In the genomic region with DNA sequence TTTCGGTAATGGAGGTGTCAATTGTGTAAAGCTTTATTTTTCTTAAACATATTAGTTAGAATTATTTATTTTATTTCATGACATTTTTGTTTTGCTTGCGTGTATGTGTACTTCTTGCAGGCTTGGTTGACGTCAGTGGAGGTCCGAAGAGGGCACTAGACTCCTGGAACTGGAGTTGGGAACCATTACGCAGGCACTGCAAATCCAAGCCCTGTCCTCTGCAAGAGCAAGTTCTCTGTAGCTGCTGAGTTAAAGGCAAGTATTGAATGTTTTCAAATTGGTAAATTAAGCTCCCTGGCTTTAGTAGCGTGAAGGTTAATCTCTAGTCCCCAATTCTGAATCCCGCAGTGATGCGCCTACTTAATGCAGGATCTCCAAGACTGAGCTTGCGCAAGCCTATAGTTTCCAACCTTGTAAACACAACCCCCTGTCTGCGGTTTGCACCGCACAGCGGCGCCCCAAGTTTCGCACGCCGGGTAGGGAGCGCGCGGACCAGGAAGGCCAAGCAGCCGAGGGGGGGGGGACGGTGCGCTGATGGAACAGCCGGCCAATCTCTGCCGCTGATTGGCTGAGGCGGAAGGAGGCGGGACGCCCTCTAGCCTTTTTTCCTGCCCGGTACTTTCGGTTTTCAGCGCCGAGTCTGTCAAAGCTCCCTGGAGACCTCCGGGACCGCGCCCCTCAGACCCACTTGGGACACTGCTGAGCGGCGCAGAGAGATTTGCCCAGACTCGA, we compare ENCODE assay signal across 8 mouse cellular contexts. TPM values are rescaled to one million over a fixed set of nuclear protein-coding genes. Genes with fewer than 3 reads are reported as not detected.
DNase-seq lines count a peak whose midpoint lies in the region; ATAC-seq and TF ChIP-seq lines count a peak whose summit lies in the region.

A gene (plus strand): TSS at position 581 of the 732 bp plus-strand sequence.

- ATAC-seq in forebrain, embryonic 15.5 days (replicated peaks), result peak; percentile 95
- ATAC-seq in neutrophil, adult 5-6 weeks (ENCODE audit: extremely low read depth, insufficient number of reproducible peaks, low FRiP score, poor library complexity, severe bottlenecking), result peak; percentile 96

- DNase-seq in ES-CJ7 (ENCODE audit: low read depth, low spot score), result peak; percentile 95
- DNase-seq in cerebellum, adult 11 months, result peak; percentile 77
- DNase-seq in heart, postnatal 25 days (ENCODE audit: low spot score), result peak; percentile 69
- DNase-seq in layer of hippocampus, adult 18-20 months (ENCODE audit: low spot score in 2 of 2), result peak; percentile 68 to 87
- peak; percentile 80 for DNase-seq in lung, adult 2 months
- DNase-seq in thymus, adult 18-20 months, result peak; percentile 83 to 88

- no peaks in the 10 kb centered on the region for H3K9me3 ChIP-seq in forebrain, embryonic 15.5 days

- intact Hi-C loops in heart, postnatal 25 days (cut with DNase I), result no loop called here

- H3K4me3 ChIP-seq in forebrain, embryonic 15.5 days, result peak within 1 kb of the TSS; percentile 94
- peak within 1 kb of the TSS; percentile 85 for H3K4me3 ChIP-seq in lung, adult 2 months (replicated peaks; ENCODE audit: extremely low read depth, low read depth, low read length)

- peaks cover 13% of the 10 kb centered on the region for H3K4me1 ChIP-seq in forebrain, embryonic 15.5 days
- H3K4me1 ChIP-seq in lung, adult 2 months (ENCODE audit: control insufficient read depth, insufficient read depth, low read length), result peaks cover 7% of the 10 kb centered on the region; the same call in 1 of the 2 replicates

- TF ChIP-seq CTCF in lung, adult 2 months (IDR thresholded peaks at IDR 0.05; ENCODE audit: insufficient read depth, low read length), result no peak

- H3K27ac ChIP-seq in forebrain, embryonic 15.5 days (replicated peaks), result peak within 1 kb of the TSS; percentile 64

- no peaks in the 10 kb centered on the region; the same call in 1 of the 2 replicates for H3K27me3 ChIP-seq in forebrain, embryonic 15.5 days

- H3K4me2 ChIP-seq in forebrain, embryonic 15.5 days (replicated peaks), result peak within 1 kb of the TSS; percentile 86

- no peaks in the 10 kb centered on the region for H3K36me3 ChIP-seq in forebrain, embryonic 15.5 days

- WGBS in forebrain, embryonic 15.5 days, result 3% methylated on average over 37 of the region's 37 CpGs
- 2% methylated on average over 37 of the region's 37 CpGs for WGBS in lung, adult 2 months

- peak; percentile 70 for TF ChIP-seq POLR2A in lung, adult 2 months (IDR thresholded peaks at IDR 0.05; ENCODE audit: borderline replicate concordance, extremely low read depth, low read depth, low read length)

- peak within 1 kb of the TSS; percentile 62 for H3K9ac ChIP-seq in forebrain, embryonic 15.5 days (replicated peaks)

RNA-seq across cellular contexts. Expression of the gene that starts here (rescaled TPM):
- polyA plus RNA-seq in forebrain, embryonic 15.5 days (2015; fragmentation: Nextera tagmentation; extraction: Ambion mirVana), result 10.0 and 11.4 TPM in 2 replicates
- total RNA-seq in heart, postnatal 25 days (2021), result 10 to 100 TPM; 24.7 to 26.8 TPM
- 10 to 100 TPM; 22.0 to 23.5 TPM for total RNA-seq in layer of hippocampus, adult 18-20 months (2021)
- 59.1 and 62.6 TPM in 2 replicates for polyA plus RNA-seq in lung, adult 2 months (2012; rRNA removed)
- 342 and 358 TPM in 2 replicates for total RNA-seq in neutrophil, adult 5-6 weeks (2017)

Comparison
In these comparisons a context has a peak if more than half of its experiments do, and no peak if none do; other contexts are left out.
1. Peak in every context shown above with its lines: DNase-seq, ATAC-seq, H3K4me3 ChIP-seq and H3K27ac ChIP-seq.
2. RNA of the gene that starts here (total RNA-seq): 342 to 358 TPM in neutrophil, adult 5-6 weeks; 24.7 to 26.8 TPM in heart, postnatal 25 days and 22.0 to 23.5 TPM in layer of hippocampus, adult 18-20 months; every median in the first group is over 10 times any median in the second.